Mouse (Mus musculus): ENCODE measurements at regions not wholly inside any gene's neighbourhood (a gene's known extent, or its start where the extent isn't known, plus 50 kb on each side); places are given as distances from the start of the nearest gene placed in this dataset.

GRCm38 (mm10) chr10:17214065-17214440 lies 509.0 kb upstream of the Cited2 start:
- peaks cover 2% of the 10 kb centered on the region for H3K4me1 ChIP-seq (ENCODE audit: control insufficient read depth, insufficient read depth, low read length)
- WGBS = 64% methylated on average over 2 of the region's 2 CpGs
- H3K27me3 ChIP-seq (ENCODE audit: control insufficient read depth, insufficient read depth, low read length) = no peaks in the 10 kb centered on the region
- intact Hi-C loops (cut with DNase I) = loop anchor here (10.0 kb wide), 1 partner anchor 511 kb away; the partner anchor contains the start of gene Cited2
- TF ChIP-seq EP300 (IDR thresholded peaks at IDR 0.05; ENCODE audit: insufficient read depth, low read depth, low read length) (no peak), CTCF (IDR thresholded peaks at IDR 0.05) (no peak), POLR2A (IDR thresholded peaks at IDR 0.05; ENCODE audit: insufficient read depth, low read depth, low read length) (no peak)
- DNase-seq = no peak
- no peak overlapping the region for H3K27ac ChIP-seq
- no peaks in the 10 kb centered on the region for H3K79me2 ChIP-seq (replicated peaks; ENCODE audit: control insufficient read depth, insufficient read depth, low read length)
- H3K4me3 ChIP-seq = no peak overlapping the region
- no peak overlapping the region for H3K9ac ChIP-seq (ENCODE audit: low read depth, low read length)
- no peaks in the 10 kb centered on the region for H3K36me3 ChIP-seq (ENCODE audit: control insufficient read depth, insufficient read depth, low read length)

GRCm38 (mm10) chr10:17215029-17215428 lies 508.0 kb upstream of the Cited2 start:
- intact Hi-C loops (cut with DNase I) = loop anchor here (10.0 kb wide), 1 partner anchor 510 kb away; the partner anchor contains the start of gene Cited2
- no peak for DNase-seq
- TF ChIP-seq POLR2A (IDR thresholded peaks at IDR 0.05; ENCODE audit: insufficient read depth, low read depth, low read length) (no peak), CTCF (IDR thresholded peaks at IDR 0.05) (no peak), EP300 (IDR thresholded peaks at IDR 0.05; ENCODE audit: insufficient read depth, low read depth, low read length) (no peak)
- H3K9ac ChIP-seq (ENCODE audit: low read depth, low read length) = no peak overlapping the region
- H3K27me3 ChIP-seq (ENCODE audit: control insufficient read depth, insufficient read depth, low read length) = no peaks in the 10 kb centered on the region
- peaks cover 2% of the 10 kb centered on the region for H3K4me1 ChIP-seq (ENCODE audit: control insufficient read depth, insufficient read depth, low read length)
- no peaks in the 10 kb centered on the region for H3K79me2 ChIP-seq (replicated peaks; ENCODE audit: control insufficient read depth, insufficient read depth, low read length)
- H3K4me3 ChIP-seq = no peak overlapping the region
- no peak overlapping the region for H3K27ac ChIP-seq
- WGBS = 70% methylated on average over 3 of the region's 3 CpGs
- H3K36me3 ChIP-seq (ENCODE audit: control insufficient read depth, insufficient read depth, low read length) = no peaks in the 10 kb centered on the region

- WGBS = 32% methylated on average over 2 of the region's 2 CpGs
- Histone ChIP-seq H3K4me1 (ENCODE audit: control insufficient read depth, insufficient read depth, low read length) (no peaks in the 10 kb centered on the region; the same call in 1 of the 2 replicates), H3K9ac (ENCODE audit: low read depth, low read length) (no peak overlapping the region), H3K4me3 (no peak overlapping the region), H3K79me2 (replicated peaks; ENCODE audit: control insufficient read depth, insufficient read depth, low read length) (no peaks in the 10 kb centered on the region), H3K27ac (no peak overlapping the region), H3K27me3 (ENCODE audit: control insufficient read depth, insufficient read depth, low read length) (no peaks in the 10 kb centered on the region), H3K36me3 (ENCODE audit: control insufficient read depth, insufficient read depth, low read length) (no peaks in the 10 kb centered on the region)
- TF ChIP-seq POLR2A (IDR thresholded peaks at IDR 0.05; ENCODE audit: insufficient read depth, low read depth, low read length) (no peak), EP300 (IDR thresholded peaks at IDR 0.05; ENCODE audit: insufficient read depth, low read depth, low read length) (no peak), CTCF (IDR thresholded peaks at IDR 0.05) (no peak)
- DNase-seq = no peak
- intact Hi-C loops (cut with DNase I) = no loop called here
Observed at GRCm38 (mm10) chr10:17221495-17221894, 501.5 kb upstream of the Cited2 start.

GRCm38 (mm10) chr10:17225727-17226126 lies 497.3 kb upstream of the Cited2 start:
- no peak for DNase-seq
- Histone ChIP-seq H3K4me1 (ENCODE audit: control insufficient read depth, insufficient read depth, low read length) (peaks cover 2% of the 10 kb centered on the region), H3K27me3 (ENCODE audit: control insufficient read depth, insufficient read depth, low read length) (no peaks in the 10 kb centered on the region), H3K27ac (no peak overlapping the region), H3K36me3 (ENCODE audit: control insufficient read depth, insufficient read depth, low read length) (no peaks in the 10 kb centered on the region), H3K4me3 (no peak overlapping the region), H3K79me2 (replicated peaks; ENCODE audit: control insufficient read depth, insufficient read depth, low read length) (no peaks in the 10 kb centered on the region), H3K9ac (ENCODE audit: low read depth, low read length) (no peak overlapping the region)
- no peak for TF ChIP-seq EP300 (IDR thresholded peaks at IDR 0.05; ENCODE audit: insufficient read depth, low read depth, low read length)
- TF ChIP-seq CTCF (IDR thresholded peaks at IDR 0.05) = no peak
- TF ChIP-seq POLR2A (IDR thresholded peaks at IDR 0.05; ENCODE audit: insufficient read depth, low read depth, low read length) = no peak
- WGBS = 84% methylated on average over 1 of the region's 1 CpGs
- intact Hi-C loops (cut with DNase I) = no loop called here

- no peak overlapping the region for H3K27ac ChIP-seq
- H3K36me3 ChIP-seq (ENCODE audit: control insufficient read depth, insufficient read depth, low read length) = no peaks in the 10 kb centered on the region
- WGBS = 23% methylated on average over 16 of the region's 16 CpGs
- DNase-seq = peak in 1 of 2 experiments; percentile 6
- H3K27me3 ChIP-seq (ENCODE audit: control insufficient read depth, insufficient read depth, low read length) = no peaks in the 10 kb centered on the region
- H3K79me2 ChIP-seq (replicated peaks; ENCODE audit: control insufficient read depth, insufficient read depth, low read length) = no peaks in the 10 kb centered on the region
- H3K9ac ChIP-seq (ENCODE audit: low read depth, low read length) = no peak overlapping the region
- TF ChIP-seq CTCF (IDR thresholded peaks at IDR 0.05) = no peak
- no peak for TF ChIP-seq POLR2A (IDR thresholded peaks at IDR 0.05; ENCODE audit: insufficient read depth, low read depth, low read length)
- no peak for TF ChIP-seq EP300 (IDR thresholded peaks at IDR 0.05; ENCODE audit: insufficient read depth, low read depth, low read length)
- intact Hi-C loops (cut with DNase I) = no loop called here
- peaks cover 2% of the 10 kb centered on the region; the same call in 1 of the 2 replicates for H3K4me1 ChIP-seq (ENCODE audit: control insufficient read depth, insufficient read depth, low read length)
- no peak overlapping the region for H3K4me3 ChIP-seq
Observed at GRCm38 (mm10) chr10:17230040-17230818, 492.8 kb upstream of the Cited2 start.

GRCm38 (mm10) chr10:17235955-17236650 lies 486.9 kb upstream of the Cited2 start:
- intact Hi-C loops (cut with DNase I) = no loop called here

More at GRCm38 (mm10) chr10:17235955-17236650, 486.9 kb upstream of the Cited2 start:
- H3K27me3 ChIP-seq (ENCODE audit: control insufficient read depth, insufficient read depth, low read length) = no peaks in the 10 kb centered on the region
- no peaks in the 10 kb centered on the region for H3K36me3 ChIP-seq (ENCODE audit: control insufficient read depth, insufficient read depth, low read length)
- H3K4me3 ChIP-seq = no peak overlapping the region
- H3K27ac ChIP-seq = no peak overlapping the region
- TF ChIP-seq EP300 (IDR thresholded peaks at IDR 0.05; ENCODE audit: insufficient read depth, low read depth, low read length) (no peak), CTCF (IDR thresholded peaks at IDR 0.05) (no peak), POLR2A (IDR thresholded peaks at IDR 0.05; ENCODE audit: insufficient read depth, low read depth, low read length) (no peak)
- DNase-seq = no peak
- H3K9ac ChIP-seq (ENCODE audit: low read depth, low read length) = no peak overlapping the region
- no peaks in the 10 kb centered on the region for H3K4me1 ChIP-seq (ENCODE audit: control insufficient read depth, insufficient read depth, low read length)
- WGBS = 59% methylated on average over 10 of the region's 10 CpGs
- H3K79me2 ChIP-seq (replicated peaks; ENCODE audit: control insufficient read depth, insufficient read depth, low read length) = no peaks in the 10 kb centered on the region

Data from heart, adult 2 months (tissue).